Mouse (Mus musculus): ENCODE results near the gene Gm20388. TPM values are rescaled to one million over a fixed set of nuclear protein-coding genes. Genes with fewer than 3 reads are reported as not detected.
A peak's percentile ranks its signal among the peaks of the same experiment; 100 is the strongest.

The Gm20388 gene
- polyA plus RNA-seq, 1 experiment, result 59.3 TPM

- TF ChIP-seq CTCF (IDR thresholded peaks at IDR 0.05; ENCODE audit: borderline replicate concordance, extremely low read depth, insufficient read depth, insufficient read length) (no peak), POLR2A (IDR thresholded peaks at IDR 0.05; ENCODE audit: borderline replicate concordance, extremely low read depth, insufficient read depth, insufficient read length, poor library complexity, severe bottlenecking) (no peak)
- peak; percentile 72 for DNase-seq (ENCODE audit: low read depth)
Measured at GRCm38 (mm10) chr8:120213939-120214338, 303.3 kb downstream of the Gm20388 start.

GRCm38 (mm10) chr8:120215416-120216141 is 304.9 kb downstream of the Gm20388 start:
- TF ChIP-seq CTCF (IDR thresholded peaks at IDR 0.05; ENCODE audit: borderline replicate concordance, extremely low read depth, insufficient read depth, insufficient read length) (no peak), POLR2A (IDR thresholded peaks at IDR 0.05; ENCODE audit: borderline replicate concordance, extremely low read depth, insufficient read depth, insufficient read length, poor library complexity, severe bottlenecking) (no peak)
- peak; percentile 52 for DNase-seq (ENCODE audit: low read depth)

DNA sequence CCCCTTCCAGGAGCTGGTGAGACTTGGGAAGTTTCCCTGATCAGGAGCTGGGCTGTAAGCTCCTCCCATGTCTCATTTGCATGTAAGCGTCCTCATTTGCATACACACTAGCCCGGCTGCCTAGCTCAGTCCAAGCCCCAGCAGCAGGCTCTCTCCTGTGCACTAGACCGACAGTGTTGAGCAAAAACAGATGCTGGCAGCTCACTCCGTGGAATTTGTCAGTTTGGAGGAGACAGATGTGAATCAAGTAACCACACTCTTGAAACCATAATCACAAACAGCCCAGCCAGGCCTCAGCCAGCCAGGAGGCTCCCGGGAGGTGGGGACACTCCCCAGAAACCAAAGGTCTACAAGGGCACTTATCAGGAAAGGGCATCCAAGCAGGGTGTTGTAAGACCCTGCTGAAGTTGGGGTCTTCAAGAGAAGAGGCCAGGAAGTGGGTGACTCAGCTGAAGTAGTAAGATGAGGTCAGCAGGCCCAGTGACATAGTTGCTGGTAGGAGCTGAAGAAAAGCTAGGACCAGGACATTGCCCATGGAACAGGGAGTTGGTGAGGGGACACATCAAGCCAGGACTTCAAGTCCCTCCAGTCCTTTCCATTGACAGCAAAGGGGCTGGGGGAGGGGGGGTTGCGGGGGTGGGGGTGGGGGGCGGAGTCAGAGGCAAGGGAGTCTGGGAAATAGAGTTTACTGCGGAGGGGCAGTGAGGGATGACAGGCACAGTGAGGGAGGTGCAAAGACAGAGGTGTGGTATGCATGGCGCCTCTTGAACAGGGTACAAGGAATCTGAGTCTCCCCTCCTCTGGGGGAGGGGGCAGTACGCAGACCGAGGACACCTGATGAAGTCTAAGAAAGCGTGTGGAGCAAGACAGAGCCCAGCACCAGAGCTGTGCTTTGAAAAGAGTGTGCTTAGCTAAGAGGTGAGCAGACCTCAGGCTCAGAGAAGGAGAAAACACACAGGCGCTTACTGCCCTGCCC is 306.5 kb downstream of the Gm20388 start:
- TF ChIP-seq POLR2A (IDR thresholded peaks at IDR 0.05; ENCODE audit: borderline replicate concordance, extremely low read depth, insufficient read depth, insufficient read length, poor library complexity, severe bottlenecking) (no peak), CTCF (IDR thresholded peaks at IDR 0.05; ENCODE audit: borderline replicate concordance, extremely low read depth, insufficient read depth, insufficient read length) (no peak)
- DNase-seq (ENCODE audit: low read depth), result peak; percentile 92

DNA sequence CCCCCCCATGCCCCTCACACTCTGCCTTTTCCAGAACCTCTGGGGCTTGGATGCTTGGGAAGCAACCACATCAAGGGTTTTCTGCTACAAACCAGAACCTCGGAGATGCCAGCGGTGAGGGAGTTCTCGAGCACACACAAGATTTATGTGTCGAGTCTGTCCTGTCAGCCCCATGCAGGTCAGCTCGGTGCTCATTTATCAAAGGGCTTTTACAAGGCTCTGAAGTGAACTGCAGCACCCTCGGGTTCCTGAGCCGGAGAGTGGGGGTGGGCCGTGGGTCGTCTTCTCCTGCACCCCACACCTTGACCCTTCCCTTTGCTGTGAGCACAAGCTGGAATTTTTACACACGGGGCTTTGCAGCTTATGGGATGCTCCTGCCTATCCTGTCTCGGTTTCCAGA is 311.9 kb downstream of the Gm20388 start:
- TF ChIP-seq POLR2A (IDR thresholded peaks at IDR 0.05; ENCODE audit: borderline replicate concordance, extremely low read depth, insufficient read depth, insufficient read length, poor library complexity, severe bottlenecking) (no peak), CTCF (IDR thresholded peaks at IDR 0.05; ENCODE audit: borderline replicate concordance, extremely low read depth, insufficient read depth, insufficient read length) (no peak)

DNA sequence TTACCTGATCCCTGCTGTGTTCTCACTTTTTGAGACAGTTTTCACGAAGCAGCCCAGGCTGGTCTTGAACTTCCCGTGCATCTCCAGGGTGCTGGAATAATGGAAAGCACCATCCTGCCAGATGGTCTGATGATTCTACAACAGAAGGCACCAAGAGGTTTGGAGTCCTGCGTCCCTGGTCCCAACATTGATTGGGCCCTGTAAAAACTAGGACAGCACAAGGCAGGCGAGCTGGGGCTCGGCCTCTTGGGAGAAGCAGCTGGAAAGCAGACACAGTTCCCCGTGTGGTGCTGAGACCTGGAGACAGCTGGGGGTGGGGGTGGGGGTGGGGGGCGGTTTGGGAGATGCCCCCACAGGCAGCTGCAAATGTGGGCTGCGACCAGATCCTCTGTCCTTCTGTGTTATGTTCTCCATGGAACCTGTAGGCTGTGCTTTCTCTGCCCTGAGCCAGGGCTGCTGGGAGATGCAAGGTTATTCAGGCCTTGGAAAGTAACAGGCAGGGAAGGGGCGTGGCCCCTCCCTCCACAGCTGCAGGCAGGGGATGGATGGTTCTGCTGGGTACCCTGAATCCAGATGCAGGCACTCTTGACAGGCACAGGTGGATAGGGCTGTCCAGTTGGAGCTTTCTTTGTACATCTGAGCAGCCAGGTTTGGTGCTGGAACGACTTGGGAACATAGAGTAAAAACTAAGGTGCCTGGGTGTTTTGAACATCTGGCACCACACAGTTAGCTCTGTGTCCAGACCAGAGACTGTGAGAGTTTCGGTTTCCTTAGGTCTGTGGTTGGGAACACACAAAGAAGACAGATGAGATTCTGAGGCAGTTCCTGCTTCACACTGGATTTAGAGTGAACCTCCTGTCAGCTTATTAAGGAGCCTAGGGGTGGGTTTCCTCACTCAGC is 314.1 kb downstream of the Gm20388 start:
- DNase-seq (ENCODE audit: low read depth), result no peak
- TF ChIP-seq POLR2A (IDR thresholded peaks at IDR 0.05; ENCODE audit: borderline replicate concordance, extremely low read depth, insufficient read depth, insufficient read length, poor library complexity, severe bottlenecking), result no peak
- no peak for TF ChIP-seq CTCF (IDR thresholded peaks at IDR 0.05; ENCODE audit: borderline replicate concordance, extremely low read depth, insufficient read depth, insufficient read length)

More for the DNA sequence above, 311.9 kb downstream of the Gm20388 start:
- DNase-seq (ENCODE audit: low read depth), result no peak

- TF ChIP-seq POLR2A (IDR thresholded peaks at IDR 0.05; ENCODE audit: borderline replicate concordance, extremely low read depth, insufficient read depth, insufficient read length, poor library complexity, severe bottlenecking), result no peak
- DNase-seq (ENCODE audit: low read depth), result peak; percentile 69
Measured at GRCm38 (mm10) chr8:120225421-120226151, 314.9 kb downstream of the Gm20388 start.

GRCm38 (mm10) chr8:120226700-120227577 is 316.3 kb downstream of the Gm20388 start:
- TF ChIP-seq CTCF (IDR thresholded peaks at IDR 0.05; ENCODE audit: borderline replicate concordance, extremely low read depth, insufficient read depth, insufficient read length) (no peak), POLR2A (IDR thresholded peaks at IDR 0.05; ENCODE audit: borderline replicate concordance, extremely low read depth, insufficient read depth, insufficient read length, poor library complexity, severe bottlenecking) (no peak)
- no peak for DNase-seq (ENCODE audit: low read depth)

- no peak for DNase-seq (ENCODE audit: low read depth)
- TF ChIP-seq CTCF (IDR thresholded peaks at IDR 0.05; ENCODE audit: borderline replicate concordance, extremely low read depth, insufficient read depth, insufficient read length), result no peak
- no peak for TF ChIP-seq POLR2A (IDR thresholded peaks at IDR 0.05; ENCODE audit: borderline replicate concordance, extremely low read depth, insufficient read depth, insufficient read length, poor library complexity, severe bottlenecking)
Measured at GRCm38 (mm10) chr8:120227578-120227876, 316.9 kb downstream of the Gm20388 start.

DNA sequence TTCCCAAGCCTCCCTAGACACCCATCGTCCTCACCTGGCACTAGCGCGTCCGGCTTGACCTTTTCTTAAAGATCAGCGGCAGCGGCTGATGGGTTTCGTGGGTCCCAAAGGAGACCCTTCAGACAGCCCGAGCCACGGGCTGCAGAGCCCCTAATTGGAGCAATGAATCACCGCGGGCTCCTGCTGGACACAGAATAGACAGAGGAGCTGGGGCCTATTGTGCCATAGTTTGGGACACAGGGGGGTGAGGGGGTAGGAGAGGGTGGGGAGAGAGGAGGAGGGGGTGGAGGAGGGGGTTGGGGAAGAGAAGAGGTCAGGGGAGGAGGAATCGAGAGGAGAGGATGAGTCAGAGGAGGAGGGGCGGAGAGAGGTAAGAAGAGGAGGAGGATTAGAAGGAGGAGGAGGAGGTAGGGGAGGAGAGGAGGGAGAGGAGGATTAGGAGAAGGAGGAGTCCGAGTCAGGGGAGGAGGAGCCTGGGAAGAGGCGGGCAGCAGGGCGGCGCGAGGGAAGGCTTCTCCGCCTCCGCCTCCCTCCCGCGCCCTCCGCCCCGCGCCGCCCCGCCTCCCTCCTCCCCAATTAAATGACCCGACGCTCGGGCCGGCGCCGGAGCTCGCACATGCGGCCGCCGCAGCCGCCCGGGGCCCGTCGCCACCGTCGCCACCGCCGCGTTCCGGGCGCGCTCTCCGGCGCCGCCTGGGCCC is 317.4 kb downstream of the Gm20388 start, which contains the start of gene Gse1:
TSS of gene Gse1 (plus strand) at position 566 of the 701 bp plus-strand sequence.
- peak; percentile 94 for DNase-seq (ENCODE audit: low read depth)
- no peak for TF ChIP-seq POLR2A (IDR thresholded peaks at IDR 0.05; ENCODE audit: borderline replicate concordance, extremely low read depth, insufficient read depth, insufficient read length, poor library complexity, severe bottlenecking)
- TF ChIP-seq CTCF (IDR thresholded peaks at IDR 0.05; ENCODE audit: borderline replicate concordance, extremely low read depth, insufficient read depth, insufficient read length), result no peak

Measured in brain, embryonic 14.5 days (tissue).